ENCODE assay signal across 8 mouse cellular contexts in the genomic region with DNA sequence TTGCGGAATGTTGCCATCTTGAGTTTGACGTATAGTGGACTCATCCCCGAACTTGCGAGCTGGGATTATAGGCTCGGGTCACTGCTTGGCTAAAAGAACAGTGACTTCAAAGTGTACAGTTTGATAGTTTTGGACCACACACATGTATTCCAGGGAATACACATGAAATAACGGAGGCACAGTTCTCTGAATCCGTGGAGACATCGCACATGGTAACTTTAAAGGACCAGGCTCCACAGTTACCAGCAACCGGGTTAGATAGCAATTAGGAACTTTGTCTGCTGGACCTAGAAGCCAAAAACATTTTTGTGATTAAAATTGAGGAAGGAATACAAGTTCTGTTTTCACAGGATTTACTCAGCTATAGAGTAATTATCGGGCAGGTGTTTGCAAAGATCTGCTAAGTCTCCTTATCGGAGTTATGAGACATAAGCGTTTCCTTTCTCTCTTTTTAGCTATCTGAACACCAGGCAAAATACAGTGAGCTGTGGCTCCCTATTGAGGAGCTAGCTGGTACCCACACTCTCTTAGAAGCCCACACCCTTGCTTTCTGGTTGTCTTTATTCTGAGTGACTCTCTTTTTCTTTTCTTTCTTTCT. TPM values are rescaled to one million over a fixed set of nuclear protein-coding genes. Genes with fewer than 3 reads are reported as not detected.
DNase-seq lines count a peak whose midpoint lies in the region; ATAC-seq and TF ChIP-seq lines count a peak whose summit lies in the region.

No protein-coding gene starts in this region.

- DNase-seq in lung, postnatal 14 days, result no peak
- DNase-seq in limb, embryonic 10.5 days (ENCODE audit: low spot score), result no peak
- DNase-seq in left cerebral cortex, adult 11 months (ENCODE audit: low spot score), result no peak
- no peak for DNase-seq in urinary bladder, postnatal 25 days (ENCODE audit: low spot score)
- DNase-seq in urinary bladder, postnatal 4 days (ENCODE audit: low spot score in 2 of 2), result no peak

- H3K9ac ChIP-seq in lung, embryonic 15.5 days, result peak overlapping the region; percentile 80
- peak overlapping the region; percentile 85 for H3K9ac ChIP-seq in embryonic facial prominence, embryonic 13.5 days

- no peaks in the 10 kb centered on the region for H3K36me3 ChIP-seq in lung, embryonic 15.5 days
- H3K36me3 ChIP-seq in embryonic facial prominence, embryonic 13.5 days, result no peaks in the 10 kb centered on the region
- peaks cover 8% of the 10 kb centered on the region for H3K36me3 ChIP-seq in limb, embryonic 10.5 days

- peak overlapping the region; percentile 65 for H3K4me2 ChIP-seq in lung, embryonic 15.5 days
- H3K4me2 ChIP-seq in embryonic facial prominence, embryonic 13.5 days, result peak overlapping the region; percentile 72

- no peak for TF ChIP-seq CTCF in olfactory bulb, adult 2 months (IDR thresholded peaks at IDR 0.05; ENCODE audit: insufficient read depth, low read depth, low read length)

- no peak; the same call in 1 of the 2 replicates for ATAC-seq in lung, embryonic 15.5 days (ENCODE audit: borderline replicate concordance, extremely low read depth, low FRiP score, low TSS enrichment)
- ATAC-seq in embryonic facial prominence, embryonic 13.5 days (ENCODE audit: insufficient number of reproducible peaks, insufficient read depth, low FRiP score, low TSS enrichment, low read depth), result no peak

- peak overlapping the region; percentile 89 for H3K4me3 ChIP-seq in lung, embryonic 15.5 days
- H3K4me3 ChIP-seq in embryonic facial prominence, embryonic 13.5 days, result peak overlapping the region; percentile 84
- H3K4me3 ChIP-seq in limb, embryonic 10.5 days, result peak overlapping the region; percentile 79
- peak overlapping the region; percentile 73 for H3K4me3 ChIP-seq in olfactory bulb, adult 2 months (ENCODE audit: insufficient read depth, low read depth, low read length)

- no peak for TF ChIP-seq POLR2A in olfactory bulb, adult 2 months (IDR thresholded peaks at IDR 0.05; ENCODE audit: insufficient read depth, low read depth, low read length)

- 15% methylated on average over 12 of the region's 12 CpGs for WGBS in lung, embryonic 15.5 days
- WGBS in embryonic facial prominence, embryonic 13.5 days, result 18% methylated on average over 12 of the region's 12 CpGs
- WGBS in limb, embryonic 10.5 days, result 24% methylated on average over 12 of the region's 12 CpGs
- 15% methylated on average over 12 of the region's 12 CpGs for WGBS in olfactory bulb, adult 2 months

- no peaks in the 10 kb centered on the region for H3K27me3 ChIP-seq in lung, embryonic 15.5 days
- no peaks in the 10 kb centered on the region for H3K27me3 ChIP-seq in embryonic facial prominence, embryonic 13.5 days
- no peaks in the 10 kb centered on the region for H3K27me3 ChIP-seq in limb, embryonic 10.5 days (ENCODE audit: low read depth, poor library complexity, severe bottlenecking)

- H3K4me1 ChIP-seq in lung, embryonic 15.5 days, result peaks cover 13% of the 10 kb centered on the region
- H3K4me1 ChIP-seq in embryonic facial prominence, embryonic 13.5 days, result peaks cover 11% of the 10 kb centered on the region
- peaks cover 11% of the 10 kb centered on the region for H3K4me1 ChIP-seq in limb, embryonic 10.5 days
- H3K4me1 ChIP-seq in olfactory bulb, adult 2 months (ENCODE audit: control insufficient read depth, insufficient read depth, low read length), result no peaks in the 10 kb centered on the region

- no peaks in the 10 kb centered on the region for H3K9me3 ChIP-seq in lung, embryonic 15.5 days
- no peaks in the 10 kb centered on the region for H3K9me3 ChIP-seq in embryonic facial prominence, embryonic 13.5 days
- H3K9me3 ChIP-seq in limb, embryonic 10.5 days (replicated peaks), result no peaks in the 10 kb centered on the region

- H3K27ac ChIP-seq in lung, embryonic 15.5 days, result no peak overlapping the region
- 0 out of 2 replicates have a peak overlapping the region, but pooled peaks have one; percentile 77 for H3K27ac ChIP-seq in embryonic facial prominence, embryonic 13.5 days
- peak overlapping the region; percentile 87 for H3K27ac ChIP-seq in limb, embryonic 10.5 days
- no peak overlapping the region for H3K27ac ChIP-seq in olfactory bulb, adult 2 months (ENCODE audit: insufficient read depth, low read depth, low read length)

RNA-seq across cellular contexts. Expression of a gene that starts 0.8 kb away (rescaled TPM):
- 23.3 and 25.4 TPM in 2 replicates for polyA plus RNA-seq in lung, embryonic 15.5 days (2015; fragmentation: Nextera tagmentation; extraction: Ambion mirVana)
- polyA plus RNA-seq in embryonic facial prominence, embryonic 13.5 days (2015; fragmentation: Nextera tagmentation; extraction: Ambion mirVana), result 30.8 and 32.3 TPM in 2 replicates
- polyA plus RNA-seq in limb, embryonic 10.5 days (2016; fragmentation: Nextera tagmentation; extraction: Ambion mirVana), result 30.3 and 33.8 TPM in 2 replicates
- polyA plus RNA-seq in olfactory bulb, adult 2 months (2012; ENCODE audit: insufficient read depth, insufficient read length, low replicate concordance, missing spikeins), result not detected in 2 replicates

RNA-seq across cellular contexts. Expression of a gene that starts 21.0 kb away (rescaled TPM):
- polyA plus RNA-seq in lung, embryonic 15.5 days (2015; fragmentation: Nextera tagmentation; extraction: Ambion mirVana), result 122 and 129 TPM in 2 replicates
- 103 and 118 TPM in 2 replicates for polyA plus RNA-seq in embryonic facial prominence, embryonic 13.5 days (2015; fragmentation: Nextera tagmentation; extraction: Ambion mirVana)
- 71.1 and 87.1 TPM in 2 replicates for polyA plus RNA-seq in limb, embryonic 10.5 days (2016; fragmentation: Nextera tagmentation; extraction: Ambion mirVana)
- polyA plus RNA-seq in olfactory bulb, adult 2 months (2012; ENCODE audit: insufficient read depth, insufficient read length, low replicate concordance, missing spikeins), result not detected in 2 replicates

Comparison
In these comparisons a context has a peak if more than half of its experiments do, and no peak if none do; other contexts are left out.
1. H3K27ac ChIP-seq: peak in embryonic facial prominence, embryonic 13.5 days (single experiment) and limb, embryonic 10.5 days (single experiment); none in lung, embryonic 15.5 days (single experiment) and olfactory bulb, adult 2 months (single experiment).
2. RNA of a gene that starts 0.8 kb away (polyA plus RNA-seq): 30.3 to 33.8 TPM in limb, embryonic 10.5 days, 30.8 to 32.3 TPM in embryonic facial prominence, embryonic 13.5 days and 23.3 to 25.4 TPM in lung, embryonic 15.5 days; not detected in olfactory bulb, adult 2 months; every median in the first group is over 10 times any median in the second.
3. Peak in every context shown above with its lines, with median percentiles within 50 percentile points of each other: H3K4me3 ChIP-seq.